Mouse (Mus musculus): ENCODE results near the gene Slc25a45.

- no peak for TF ChIP-seq CTCF (IDR thresholded peaks at IDR 0.05; ENCODE audit: insufficient read depth, low read depth, low read length)
- no peak for TF ChIP-seq POLR2A (IDR thresholded peaks at IDR 0.05; ENCODE audit: insufficient read depth, low read depth, low read length)
Observed at GRCm38 (mm10) chr19:5843781-5844691, 33.6 kb upstream of the Slc25a45 start.
